In the genomic region with DNA sequence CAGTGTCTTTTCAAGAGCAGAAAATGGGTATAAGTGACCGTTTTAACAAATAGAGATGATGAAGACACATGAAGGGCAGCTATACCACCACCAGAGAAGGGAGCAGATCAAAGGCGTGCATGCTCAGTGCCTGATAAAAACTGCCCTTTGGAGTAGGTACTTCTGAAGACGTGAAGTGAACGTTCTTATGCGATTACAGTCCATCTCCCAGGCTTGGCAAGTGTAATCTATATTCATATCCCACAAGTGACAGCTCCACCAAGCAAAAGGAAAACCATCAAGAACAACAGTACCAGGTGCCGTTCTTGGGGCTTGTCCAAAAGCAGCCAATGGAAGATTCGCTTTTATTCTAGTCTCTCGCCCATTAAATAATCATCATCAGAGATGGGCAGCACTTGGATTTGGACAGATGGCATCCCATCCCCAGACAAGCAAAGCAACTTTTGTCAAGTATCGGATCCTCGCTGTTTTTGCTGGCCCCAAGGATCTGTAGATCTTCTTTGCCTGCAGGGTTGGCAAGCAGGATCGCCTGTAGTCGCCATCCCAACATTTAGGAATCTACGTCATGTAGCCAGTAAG, we compare ENCODE assay signal across 8 mouse cellular contexts. TPM values are rescaled to one million over a fixed set of nuclear protein-coding genes. Genes with fewer than 3 reads are reported as not detected.
DNase-seq lines count a peak whose midpoint lies in the region; ATAC-seq and TF ChIP-seq lines count a peak whose summit lies in the region.
"Had no signal": no experiment of that assay in that cellular context is flagged by ENCODE, and none has a peak within 500 bp of the region (broad histone marks: within the 10 kb centered on the region; RNA-seq: fewer than 3 reads in every experiment).

No protein-coding gene starts in this region.

- H3K36me3 ChIP-seq in intestine, embryonic 15.5 days = no peaks in the 10 kb centered on the region
- no peaks in the 10 kb centered on the region for H3K36me3 ChIP-seq in midbrain, postnatal 0 days (ENCODE audit: insufficient read depth, low read length)

- no peak for ATAC-seq in intestine, embryonic 15.5 days
- no peak for ATAC-seq in midbrain, postnatal 0 days (ENCODE audit: low FRiP score)

- H3K9ac ChIP-seq in intestine, embryonic 15.5 days = no peak overlapping the region
- H3K9ac ChIP-seq in midbrain, postnatal 0 days (replicated peaks; ENCODE audit: low read length, poor library complexity, severe bottlenecking) = peak overlapping the region; percentile 15; the same call in 1 of the 2 replicates

- 61% methylated on average over 13 of the region's 13 CpGs for WGBS in intestine, embryonic 15.5 days
- WGBS in midbrain, postnatal 0 days = 40% methylated on average over 13 of the region's 13 CpGs

- DNase-seq in right cerebral cortex, adult 18-20 months = peak; percentile 14
- DNase-seq in right cerebral cortex, postnatal 36 days (ENCODE audit: low spot score in 2 of 2) = no peak
- DNase-seq in midbrain, postnatal 0 days (ENCODE audit: low spot score) = peak; percentile 35
- no peak for DNase-seq in adrenal gland, adult 18-20 months (ENCODE audit: low spot score in 2 of 2)
- no peak for DNase-seq in adrenal gland, postnatal 25 days

- no peaks in the 10 kb centered on the region for H3K9me3 ChIP-seq in intestine, embryonic 15.5 days
- H3K9me3 ChIP-seq in midbrain, postnatal 0 days (ENCODE audit: low read length) = no peaks in the 10 kb centered on the region

- peak overlapping the region; percentile 63 for H3K4me3 ChIP-seq in embryonic fibroblast, embryonic 13.5 days (ENCODE audit: insufficient read depth, low read length)
- H3K4me3 ChIP-seq in intestine, embryonic 15.5 days (replicated peaks) = peak overlapping the region; percentile 96
- H3K4me3 ChIP-seq in midbrain, postnatal 0 days (ENCODE audit: low read depth, low read length) = peak overlapping the region; percentile 83

- no peak overlapping the region for H3K27ac ChIP-seq in embryonic fibroblast, embryonic 13.5 days (ENCODE audit: insufficient read depth, low read length)
- no peak overlapping the region for H3K27ac ChIP-seq in intestine, embryonic 15.5 days
- no peak overlapping the region for H3K27ac ChIP-seq in midbrain, postnatal 0 days (ENCODE audit: low read depth, low read length)

- no peaks in the 10 kb centered on the region for H3K27me3 ChIP-seq in intestine, embryonic 15.5 days (replicated peaks)
- H3K27me3 ChIP-seq in midbrain, postnatal 0 days (ENCODE audit: insufficient read depth, low read length) = no peaks in the 10 kb centered on the region

- peaks cover 11% of the 10 kb centered on the region for H3K4me1 ChIP-seq in embryonic fibroblast, embryonic 13.5 days (ENCODE audit: control insufficient read depth, insufficient read depth, low read length)
- H3K4me1 ChIP-seq in intestine, embryonic 15.5 days (replicated peaks) = peaks cover 9% of the 10 kb centered on the region
- peaks cover 16% of the 10 kb centered on the region; the same call in 1 of the 2 replicates for H3K4me1 ChIP-seq in midbrain, postnatal 0 days (ENCODE audit: insufficient read depth, low read length)

- no peak for TF ChIP-seq POLR2A in embryonic fibroblast, embryonic 13.5 days (IDR thresholded peaks at IDR 0.05; ENCODE audit: low read depth, low read length)

- TF ChIP-seq CTCF in embryonic fibroblast, embryonic 13.5 days (IDR thresholded peaks at IDR 0.05; ENCODE audit: borderline replicate concordance, insufficient read depth, low read length) = no peak
- no peak for TF ChIP-seq CTCF in midbrain, postnatal 0 days (IDR thresholded peaks at IDR 0.05)

- peak overlapping the region; percentile 84 for H3K4me2 ChIP-seq in intestine, embryonic 15.5 days (replicated peaks)
- peak overlapping the region; percentile 82 for H3K4me2 ChIP-seq in midbrain, postnatal 0 days (ENCODE audit: low read depth, low read length, poor library complexity, severe bottlenecking)

RNA-seq across cellular contexts. Expression of gene Rapgef2, which starts 1.1 kb away (rescaled TPM):
- 18.4 and 21.7 TPM in 2 replicates for polyA plus RNA-seq in embryonic fibroblast, embryonic 13.5 days (2011; ENCODE audit: insufficient read length, low read depth, missing spikeins)
- 4.4 TPM in 2 replicates for polyA plus RNA-seq in intestine, embryonic 15.5 days (2015; fragmentation: Nextera tagmentation; extraction: Ambion mirVana)
- 56.9 and 60.4 TPM in 2 replicates for total RNA-seq in midbrain, postnatal 0 days (2014; rRNA removed)
- polyA plus RNA-seq in midbrain, postnatal 0 days (2015; fragmentation: Nextera tagmentation; extraction: Ambion mirVana) = 9.6 and 9.7 TPM in 2 replicates
- 10 to 100 TPM; 21.9 to 22.5 TPM for total RNA-seq in adrenal gland, adult 18-20 months (2021)
- total RNA-seq in adrenal gland, postnatal 25 days (2021) = 25.9 and 27.8 TPM in 2 replicates

RNA-seq across cellular contexts. Expression of gene Gm17359, which starts 51.3 kb away (rescaled TPM):
- polyA plus RNA-seq in embryonic fibroblast, embryonic 13.5 days (2011; ENCODE audit: insufficient read length, low read depth, missing spikeins) = not detected in 2 replicates
- polyA plus RNA-seq in intestine, embryonic 15.5 days (2015; fragmentation: Nextera tagmentation; extraction: Ambion mirVana) = not detected in 2 replicates
- total RNA-seq in midbrain, postnatal 0 days (2014; rRNA removed) = not detected in 2 replicates
- polyA plus RNA-seq in midbrain, postnatal 0 days (2015; fragmentation: Nextera tagmentation; extraction: Ambion mirVana) = not detected in 2 replicates
- not detected for total RNA-seq in adrenal gland, adult 18-20 months (2021)
- total RNA-seq in adrenal gland, postnatal 25 days (2021) = not detected in 2 replicates
- total RNA-seq: neutrophil, adult 5-6 weeks had no signal

Comparison
In these comparisons a context has a peak if more than half of its experiments do, and no peak if none do; other contexts are left out.
1. DNase-seq: peak in right cerebral cortex, adult 18-20 months (single experiment) and midbrain, postnatal 0 days (single experiment); none in right cerebral cortex, postnatal 36 days (0 of 2), adrenal gland, adult 18-20 months (0 of 2) and adrenal gland, postnatal 25 days (single experiment).
2. Peak in every context shown above with its lines, with median percentiles within 50 percentile points of each other: H3K4me3 ChIP-seq.